Mouse (Mus musculus): ENCODE measurements around the gene Ccnc. TPM values are rescaled to one million over a fixed set of nuclear protein-coding genes. Genes with fewer than 3 reads are reported as not detected.

Ccnc gene
- total RNA-seq (2021), result 10 to 100 TPM; 10.3 to 10.5 TPM
- long read RNA-seq, experiment 1, transcript Ccnc-203 (12 exons, 1,406 nt), result major isoform, 5 of 12 reads
- long read RNA-seq, experiment 1, partial matches to known transcripts, result 1 of 12 reads
- long read RNA-seq, experiment 1, other reads (novel, unspliced or antisense), result 3 of 12 reads
- long read RNA-seq, experiment 2, transcript Ccnc-203 (12 exons, 1,406 nt), result major isoform, 13 of 27 reads
- long read RNA-seq, experiment 2, partial matches to known transcripts, result 3 of 27 reads
- long read RNA-seq, experiment 2, other reads (novel, unspliced or antisense), result 8 of 27 reads

GRCm38 (mm10) chr4:21727615-21728165 is at the start of gene Ccnc:
Gene Ccnc (plus strand): TSS chr4:21727701.
- peak; percentile 86 to 87 for DNase-seq
- intact Hi-C loops (cut with DNase I), result no loop called here

DNA sequence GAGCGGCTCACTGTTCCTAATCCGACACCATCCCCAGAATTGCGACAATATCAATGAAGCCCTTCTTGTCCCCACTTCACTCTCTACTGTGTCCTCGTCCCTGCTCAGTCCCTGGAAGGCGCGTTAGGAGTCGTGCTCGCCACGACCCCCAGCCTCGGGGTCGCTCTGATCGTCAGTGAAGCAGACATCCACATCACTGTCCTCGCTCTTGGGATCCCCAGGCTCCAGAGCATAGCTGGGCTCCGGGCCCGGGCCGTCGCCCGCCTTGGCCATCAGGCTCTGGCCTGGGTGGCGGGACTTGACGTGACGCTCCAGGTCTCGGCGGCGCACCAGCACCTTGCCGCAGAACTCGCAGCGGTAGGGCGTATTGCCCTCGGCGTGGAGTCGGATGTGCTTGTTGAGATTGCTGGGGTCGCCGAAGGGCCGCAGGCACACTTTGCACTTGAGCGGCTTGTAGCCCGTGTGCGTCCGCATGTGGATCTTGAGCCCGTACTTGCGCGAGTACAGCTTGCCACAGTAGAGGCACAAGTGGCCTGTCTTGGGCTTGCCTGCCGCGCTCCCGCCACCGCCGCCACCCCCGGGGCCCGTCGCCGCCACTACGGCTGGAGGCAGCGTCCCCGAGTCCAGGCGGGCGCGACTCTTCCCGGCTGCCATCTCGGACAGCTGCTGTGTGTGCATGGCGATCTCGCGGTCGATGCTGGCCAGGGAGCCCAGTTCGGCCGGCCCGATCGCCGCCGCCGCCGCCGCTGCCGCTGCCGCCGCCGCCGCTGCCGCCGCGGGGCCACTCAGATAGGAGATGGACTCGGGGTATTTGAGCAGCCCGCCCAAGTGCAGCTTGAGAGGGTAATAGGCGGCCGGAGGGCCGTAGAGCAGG is 49.2 kb upstream of the Ccnc start:
- no peak for DNase-seq
- intact Hi-C loops (cut with DNase I), result no loop called here

DNA sequence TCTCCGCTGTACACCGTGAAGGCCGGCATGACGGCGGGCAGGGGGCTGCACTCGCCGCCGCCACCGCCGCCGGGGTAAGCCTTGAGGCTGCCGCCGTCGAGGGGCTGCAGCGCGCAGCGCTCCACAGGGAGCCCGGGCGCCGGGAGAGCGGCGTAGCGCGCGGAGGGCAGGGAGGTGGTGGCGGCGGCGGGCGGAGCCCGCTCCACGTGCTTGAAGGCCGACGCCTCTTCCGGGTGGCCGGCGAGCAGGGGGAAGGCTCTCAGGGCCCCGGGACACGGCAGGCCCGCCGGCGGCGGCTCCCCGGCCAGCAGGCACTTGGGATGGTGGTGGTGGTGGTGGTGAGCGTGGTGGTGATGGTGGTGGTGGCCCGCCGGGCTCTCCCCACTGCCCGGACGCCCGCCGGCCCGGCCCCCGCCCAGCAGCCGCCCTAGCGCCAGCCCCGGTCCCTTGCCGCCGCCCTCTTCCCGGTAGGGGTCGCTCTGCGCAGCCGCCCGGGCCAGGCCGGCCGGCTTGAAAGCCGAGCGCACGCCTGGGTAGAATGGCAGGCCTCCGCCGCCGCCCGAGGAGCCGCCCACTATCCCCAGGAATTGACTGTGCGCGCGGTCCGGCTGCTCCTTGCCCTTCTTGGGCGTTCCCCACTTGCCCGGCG is 48.4 kb upstream of the Ccnc start:
- DNase-seq, result no peak

GRCm38 (mm10) chr4:21679624-21680480 is 47.6 kb upstream of the Ccnc start:
- DNase-seq, result no peak
- intact Hi-C loops (cut with DNase I), result no loop called here

More for the DNA sequence above, 48.4 kb upstream of the Ccnc start:
- intact Hi-C loops (cut with DNase I), result no loop called here

- DNase-seq, result no peak
- intact Hi-C loops (cut with DNase I), result no loop called here
Measured at GRCm38 (mm10) chr4:21680971-21681370, 46.5 kb upstream of the Ccnc start.

- no peak for DNase-seq
- intact Hi-C loops (cut with DNase I), result no loop called here
Measured at GRCm38 (mm10) chr4:21682421-21683150, 44.9 kb upstream of the Ccnc start.

- intact Hi-C loops (cut with DNase I), result no loop called here
- no peak for DNase-seq
Measured at GRCm38 (mm10) chr4:21684341-21684970, 43.0 kb upstream of the Ccnc start.

GRCm38 (mm10) chr4:21685595-21686091 is 41.9 kb upstream of the Ccnc start, which contains the start of gene Prdm13:
Gene Prdm13 (minus strand): TSS chr4:21685963.
- intact Hi-C loops (cut with DNase I), result no loop called here
- DNase-seq, result no peak

GRCm38 (mm10) chr4:21686416-21686815 is 41.1 kb upstream of the Ccnc start:
- intact Hi-C loops (cut with DNase I), result no loop called here
- DNase-seq, result no peak

- DNase-seq, result no peak
- intact Hi-C loops (cut with DNase I), result no loop called here
Measured at GRCm38 (mm10) chr4:21686934-21687333, 40.6 kb upstream of the Ccnc start.

- intact Hi-C loops (cut with DNase I), result no loop called here
- DNase-seq, result no peak
Measured at GRCm38 (mm10) chr4:21687783-21688702, 39.5 kb upstream of the Ccnc start.

GRCm38 (mm10) chr4:21688703-21689200 is 38.7 kb upstream of the Ccnc start:
- intact Hi-C loops (cut with DNase I), result no loop called here
- DNase-seq, result no peak

DNA sequence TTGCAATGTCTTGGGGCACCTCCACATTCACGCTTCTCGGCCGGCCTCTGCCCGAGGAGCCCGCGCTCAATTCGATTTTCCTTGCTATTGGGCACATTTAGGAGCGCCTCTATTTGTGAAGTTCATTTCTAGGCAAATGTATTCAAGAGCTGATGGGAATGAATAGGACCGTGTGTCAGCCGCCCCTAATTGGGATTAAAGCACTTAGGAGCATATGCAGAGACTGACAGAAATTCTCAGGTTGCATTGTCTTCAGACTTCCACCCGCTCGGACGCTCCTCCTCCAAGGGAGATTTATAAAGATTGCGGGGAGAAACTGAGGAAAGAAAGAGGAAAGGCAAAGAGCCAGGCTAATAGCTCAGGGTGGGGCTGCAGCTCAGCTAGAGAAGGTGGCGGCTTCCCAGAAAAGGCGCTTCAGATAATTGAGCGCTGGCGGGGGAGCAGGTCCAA is 38.0 kb upstream of the Ccnc start:
- no peak for DNase-seq
- intact Hi-C loops (cut with DNase I), result no loop called here

GRCm38 (mm10) chr4:21690221-21690620 is 37.3 kb upstream of the Ccnc start:
- no peak for DNase-seq
- intact Hi-C loops (cut with DNase I), result no loop called here

- no peak for DNase-seq
- intact Hi-C loops (cut with DNase I), result no loop called here
Measured at GRCm38 (mm10) chr4:21695638-21696254, 31.8 kb upstream of the Ccnc start.

DNA sequence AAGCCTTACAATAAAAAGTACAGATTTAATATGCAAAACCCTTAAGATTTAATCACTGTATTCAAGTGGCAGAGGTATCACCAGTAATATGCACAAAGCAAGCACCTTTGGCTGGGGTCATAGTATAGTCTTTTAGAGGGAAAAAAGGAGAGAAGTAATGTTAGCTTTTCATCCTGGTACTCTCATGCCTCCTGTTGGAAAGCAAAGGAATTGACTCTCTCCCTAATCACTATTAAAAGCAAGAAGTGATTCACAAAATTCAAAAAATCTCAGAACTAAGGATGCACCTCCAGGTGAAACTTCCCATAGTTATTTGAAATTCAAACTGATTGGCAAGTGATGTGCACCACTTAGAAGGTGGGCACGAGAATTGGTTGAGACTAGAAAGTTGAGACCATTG is 22.5 kb upstream of the Ccnc start:
- intact Hi-C loops (cut with DNase I), result no loop called here
- DNase-seq, result no peak

- DNase-seq, result peak; percentile 29 to 62
- intact Hi-C loops (cut with DNase I), result no loop called here
Measured at GRCm38 (mm10) chr4:21712147-21712546, 15.4 kb upstream of the Ccnc start.
